Mouse (Mus musculus) liver (tissue): Measurements from ENCODE around the gene Phactr3.
A peak's percentile ranks its signal among the peaks of the same experiment; 100 is the strongest.
"Not testable (repeated sequence)": the region's sequence is repeated elsewhere in the genome, so short reads cannot be mapped to it uniquely, and the experiment has no call there.

Source experiments
- DNase-seq: peaks from one replicate; pipeline ENCODE4 v3.0.0-alpha.2; 2020; ENCODE audit warnings: mixed read lengths

Phactr3 gene

DNA sequence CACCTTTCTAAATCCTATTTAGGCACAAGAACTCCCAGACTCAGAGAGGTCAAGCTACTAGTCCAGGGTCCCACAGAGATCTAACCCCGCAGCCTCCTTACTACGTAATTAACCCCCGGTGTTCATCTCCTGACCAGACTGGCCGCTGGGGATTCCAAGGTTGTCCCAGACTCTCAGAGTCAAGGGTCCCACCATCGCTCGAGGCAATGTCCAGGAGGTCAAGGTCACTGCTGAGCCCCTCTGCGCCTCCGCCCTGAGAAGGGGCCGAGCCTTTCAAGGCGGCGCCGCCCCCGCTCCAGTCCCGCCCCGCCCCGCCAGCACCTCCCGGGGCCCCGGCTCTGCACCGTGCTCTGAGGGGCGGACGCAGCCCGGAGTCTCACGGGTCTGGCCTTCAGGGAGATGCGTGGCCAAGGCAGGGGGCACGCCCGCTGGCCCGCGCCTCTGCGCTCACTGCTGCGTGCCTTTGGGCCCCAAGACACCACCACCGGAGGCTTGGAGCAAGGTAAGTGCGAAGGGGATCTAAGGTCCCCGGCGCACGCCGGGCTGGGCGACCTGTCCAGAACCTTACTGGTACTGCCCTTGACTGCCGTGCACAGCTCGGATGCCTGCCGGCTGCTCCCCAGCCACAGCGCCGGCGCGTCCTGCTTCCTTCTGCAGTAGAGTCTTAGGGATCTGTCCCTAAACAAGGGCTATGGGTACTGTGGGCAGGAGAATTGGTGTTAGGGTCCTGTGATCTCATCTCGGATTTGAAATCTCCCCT lies at the start of gene Phactr3:
TSS of gene Phactr3 (plus strand) at position 175 of the 760 bp plus-strand sequence.
- DNase-seq, result no peak

DNA sequence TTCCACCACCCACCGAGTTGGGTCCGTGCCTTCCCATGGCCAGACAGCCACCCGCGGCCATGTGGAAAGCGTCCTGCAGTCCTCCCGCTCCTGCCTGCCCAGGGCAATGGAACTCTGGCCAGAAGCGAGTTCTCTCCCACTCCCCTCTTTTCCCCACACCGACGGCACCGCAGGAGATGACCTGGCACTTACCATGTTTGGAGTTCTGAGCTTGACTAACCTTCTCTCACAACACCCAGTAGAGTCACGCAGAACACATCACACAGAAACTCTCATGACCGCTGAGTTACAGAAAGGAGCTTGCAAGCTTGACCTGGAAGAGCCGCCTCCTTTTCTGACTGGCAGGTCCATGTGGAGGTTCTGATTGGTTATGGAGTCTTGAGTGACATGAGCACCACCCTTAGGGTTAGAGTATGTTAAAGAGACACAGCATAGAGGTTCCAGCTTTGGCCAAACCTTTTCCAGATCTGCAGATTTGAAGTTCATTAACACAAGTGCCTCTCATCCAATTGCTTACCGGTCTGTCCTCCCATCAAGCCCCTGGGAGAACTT lies 40.5 kb upstream of the Phactr3 start, which contains the start of gene Zfp931:
TSS of gene Zfp931 (minus strand) at position 311 of the 552 bp plus-strand sequence.
- not testable (repeated sequence) for DNase-seq

DNA sequence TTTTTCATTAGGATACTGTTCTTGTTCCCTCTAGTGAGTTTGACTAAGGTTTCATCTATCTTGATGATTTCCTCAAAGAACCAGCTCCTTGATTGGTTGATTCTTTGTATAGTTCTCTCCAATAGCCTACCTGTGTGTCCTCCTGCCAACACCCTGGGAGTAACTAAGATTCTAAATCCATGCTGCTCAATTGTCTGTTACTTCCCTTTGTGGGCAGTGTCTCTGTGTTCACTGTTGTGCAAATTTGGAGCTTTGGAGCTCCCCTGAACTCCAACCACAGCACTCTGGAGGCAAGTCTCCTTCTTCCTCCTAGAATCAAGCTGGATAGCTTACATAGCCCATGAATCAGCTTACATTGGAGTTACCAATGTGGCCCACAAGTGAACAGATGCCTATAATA lies 29.2 kb upstream of the Phactr3 start:
- no peak for DNase-seq

DNA sequence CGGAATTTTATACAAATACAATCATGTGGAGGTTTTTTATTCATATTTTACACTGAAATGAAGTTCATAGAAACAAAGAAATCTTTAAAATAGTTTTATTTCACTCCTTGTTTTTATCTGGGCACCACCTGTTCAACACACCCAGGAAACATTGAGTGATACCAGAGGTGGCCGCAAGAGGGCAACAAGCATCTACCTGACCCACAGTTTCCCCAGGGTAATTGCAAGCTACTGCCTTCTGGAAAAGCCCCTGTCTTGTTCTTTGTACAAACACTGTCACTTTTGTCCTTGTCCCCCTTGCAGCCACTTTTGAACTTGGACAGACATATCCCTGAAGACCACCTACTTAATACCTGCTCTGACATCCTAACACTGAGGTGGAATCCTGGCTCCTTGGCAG lies 20.8 kb upstream of the Phactr3 start:
- peak; percentile 34 for DNase-seq

DNA sequence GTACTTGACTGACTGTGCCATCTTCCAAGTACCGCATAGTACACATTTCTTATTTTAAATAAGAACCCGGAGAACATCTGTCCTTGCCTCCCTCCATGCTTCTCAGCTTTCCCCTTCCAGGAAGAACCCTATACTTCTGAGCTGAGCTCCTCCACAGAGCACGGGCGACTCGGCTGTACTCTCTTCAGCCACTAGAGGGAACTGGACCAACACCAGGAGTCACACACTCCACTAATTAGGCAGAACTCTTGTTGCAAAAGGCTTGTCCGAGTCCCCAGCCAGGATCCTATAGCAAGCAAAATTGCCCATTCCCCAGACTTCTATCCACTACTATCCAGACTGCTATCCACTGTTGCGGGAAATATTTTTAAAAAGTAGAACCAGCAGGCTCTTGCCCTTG lies 16.8 kb upstream of the Phactr3 start:
- peak; percentile 24 for DNase-seq

DNA sequence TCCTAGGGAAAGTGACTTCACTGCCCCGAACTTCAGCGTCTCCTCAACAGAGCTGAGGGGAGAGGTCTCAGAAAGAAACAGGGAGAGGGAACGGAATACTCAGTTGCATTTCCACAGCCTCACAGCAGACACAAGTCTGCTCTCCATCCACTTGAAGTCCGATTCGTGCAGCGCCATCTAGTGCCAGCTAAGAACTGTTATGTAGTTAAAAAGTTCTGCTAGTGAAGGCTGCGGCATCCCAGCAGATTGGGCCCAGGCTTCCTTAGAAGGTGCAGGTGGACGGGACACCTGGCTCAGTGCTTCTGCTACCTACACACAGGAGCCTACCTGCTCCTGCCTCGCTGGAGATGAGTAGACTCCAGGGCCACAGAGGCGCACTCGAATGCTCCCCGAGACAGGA lies 829 bp upstream of the Phactr3 start:
- DNase-seq, result peak; percentile 46

DNA sequence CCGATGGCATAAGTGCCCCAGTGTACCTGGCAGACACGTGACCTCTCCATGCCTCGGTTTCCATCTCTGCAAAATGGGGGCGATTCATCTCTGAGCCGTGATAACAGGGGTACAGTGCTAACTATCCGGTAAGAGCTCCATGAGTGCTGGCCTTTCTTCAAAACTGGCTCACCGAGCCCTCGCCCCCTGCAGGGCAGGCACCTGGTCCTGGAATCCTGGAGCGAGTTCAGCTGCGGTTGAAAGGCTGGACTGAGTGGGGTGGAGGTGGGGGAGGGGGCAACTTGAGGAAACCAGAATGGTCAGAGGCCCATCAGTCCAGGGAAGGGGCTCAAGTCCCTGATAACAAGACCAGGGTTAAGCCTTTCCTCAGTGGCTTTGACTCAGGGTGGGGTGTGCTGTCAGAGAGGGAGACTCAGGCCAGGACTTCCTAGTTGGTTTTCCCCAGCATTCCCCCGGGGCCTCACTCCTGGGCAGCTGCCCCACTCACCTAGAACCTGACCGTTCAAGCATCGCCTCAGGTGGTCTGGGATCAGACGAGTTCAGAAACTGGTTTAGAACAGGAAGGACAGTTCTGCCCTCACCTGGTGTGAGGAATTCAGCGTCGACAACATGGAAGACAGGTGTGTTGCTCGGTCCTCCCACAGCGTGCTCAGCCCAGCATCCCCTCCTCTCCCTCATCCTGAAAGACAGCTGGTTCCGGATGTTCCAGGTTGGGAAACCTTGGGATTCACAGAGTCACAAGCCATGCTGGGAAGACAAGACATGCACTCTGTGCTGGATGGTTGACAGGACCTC lies 983 bp downstream of the Phactr3 start:
- no peak for DNase-seq

DNA sequence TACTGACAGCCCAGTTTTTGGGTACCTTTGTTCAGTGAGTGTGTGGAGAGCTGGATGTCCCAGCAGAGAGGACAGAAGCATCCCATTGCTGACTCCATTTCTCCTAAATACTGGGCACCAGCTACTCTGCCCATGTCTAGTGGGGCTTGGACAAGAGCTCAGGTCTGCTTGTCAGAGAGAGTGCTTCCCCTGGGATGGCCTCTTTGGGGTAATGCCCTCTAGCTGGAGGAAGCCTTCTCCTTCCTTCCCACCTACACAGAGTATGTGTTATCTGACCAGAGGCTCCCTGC lies 1.5 kb downstream of the Phactr3 start:
- no peak for DNase-seq

DNA sequence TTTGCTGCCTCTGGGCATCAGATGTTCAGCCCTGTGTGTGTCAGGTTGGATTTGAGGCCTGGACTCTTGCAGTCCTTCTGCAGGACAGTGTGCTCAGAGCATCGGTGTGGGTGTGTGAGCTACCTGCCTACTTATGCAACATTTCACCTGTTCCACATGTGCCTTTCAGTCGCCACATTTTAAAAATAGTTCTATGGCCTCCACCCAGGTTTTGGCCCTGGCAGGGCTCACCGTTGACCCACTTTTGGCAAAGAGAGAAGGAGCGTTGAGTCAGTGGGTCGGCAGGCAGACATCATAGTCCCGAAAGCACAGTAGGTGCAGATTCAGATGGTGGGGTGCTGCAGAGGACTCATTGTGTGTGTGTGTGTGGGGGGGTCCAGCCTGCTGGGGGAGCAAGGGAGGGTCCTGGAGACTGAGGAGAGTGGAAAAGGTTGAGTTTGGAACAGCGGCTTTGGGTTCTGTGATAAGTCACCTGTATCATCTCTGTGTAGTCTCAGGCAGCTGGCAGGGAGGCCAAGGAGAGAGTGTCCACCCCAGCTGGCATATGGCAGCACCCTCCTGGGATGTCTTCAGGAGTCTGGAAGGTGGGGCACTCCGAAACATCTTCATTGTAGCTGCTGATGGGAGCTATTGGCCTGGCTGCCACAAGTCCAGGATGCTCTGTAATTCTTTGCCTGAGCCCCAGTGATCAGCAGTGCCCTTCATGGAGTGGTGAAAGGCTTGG lies 2.0 kb downstream of the Phactr3 start:
- DNase-seq, result no peak

DNA sequence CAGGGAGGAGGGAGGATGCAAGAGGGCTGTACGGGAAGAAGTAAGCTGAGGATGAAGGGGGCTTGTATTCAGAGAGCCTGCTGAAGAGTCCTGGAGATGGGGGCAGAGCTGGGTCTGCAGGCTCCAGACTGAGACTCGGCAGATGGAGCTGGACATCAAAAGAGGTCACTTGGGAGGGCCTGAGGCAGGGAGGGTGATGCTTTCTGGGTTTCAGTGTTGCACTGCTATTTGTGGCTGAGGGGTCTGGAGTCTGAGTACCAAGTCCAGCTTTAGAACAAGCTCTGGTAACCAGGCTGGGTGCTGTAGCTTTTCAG lies 2.6 kb downstream of the Phactr3 start:
- DNase-seq, result no peak

DNA sequence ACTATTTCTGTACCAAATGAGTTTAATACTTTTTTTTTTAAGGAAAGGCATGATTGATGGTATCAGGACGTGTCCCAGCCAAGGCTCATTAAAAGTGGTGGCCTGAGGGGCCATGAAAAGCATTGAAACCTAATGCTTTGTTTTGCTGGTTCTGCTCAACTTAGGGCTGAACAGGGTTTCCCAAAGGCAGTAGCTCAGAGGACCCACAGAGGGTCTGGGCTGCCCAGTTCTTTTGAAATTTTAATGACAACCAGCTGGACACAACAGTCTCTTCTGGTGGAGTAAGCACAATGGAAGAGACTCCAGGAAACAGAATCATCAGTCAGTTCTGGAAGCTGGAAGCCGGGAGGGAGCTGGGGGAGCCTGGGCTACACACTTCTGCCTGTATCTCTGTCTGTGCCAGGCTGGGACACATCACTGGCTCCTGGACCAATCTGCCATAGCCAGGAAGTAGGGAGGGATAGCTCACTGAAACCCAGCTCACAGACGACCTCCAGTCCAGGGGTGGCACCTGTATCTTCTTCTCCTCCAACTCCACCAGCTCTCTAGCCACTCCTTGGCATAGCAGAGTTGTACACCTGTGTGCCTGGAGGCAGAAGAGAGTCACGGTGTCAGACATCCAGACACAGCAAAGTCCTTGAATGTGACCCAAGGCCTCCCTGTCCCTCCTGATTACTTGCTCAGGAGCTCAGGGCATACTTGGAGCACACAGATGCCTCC lies 3.3 kb downstream of the Phactr3 start:
- no peak for DNase-seq

DNA sequence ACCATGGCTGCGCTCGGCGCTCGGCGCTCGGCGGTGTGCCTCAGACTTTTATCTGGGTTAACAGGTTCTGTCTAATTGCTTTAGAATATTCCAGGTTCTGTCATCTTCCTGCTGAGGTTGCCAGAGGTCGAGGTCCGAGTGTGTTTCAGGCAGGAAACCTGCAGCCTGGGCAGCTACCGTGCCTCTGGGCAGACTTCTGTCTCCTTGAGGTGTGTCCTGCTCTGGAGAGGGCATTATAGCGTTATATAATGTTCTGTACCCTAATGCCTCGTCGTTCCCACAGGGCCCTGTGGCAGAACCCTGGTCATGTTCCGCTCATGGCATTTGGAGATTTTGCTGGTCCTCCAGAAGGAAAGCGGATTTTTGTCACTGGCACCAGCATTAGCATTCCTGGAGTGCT lies 4.7 kb downstream of the Phactr3 start:
- DNase-seq, result no peak

DNA sequence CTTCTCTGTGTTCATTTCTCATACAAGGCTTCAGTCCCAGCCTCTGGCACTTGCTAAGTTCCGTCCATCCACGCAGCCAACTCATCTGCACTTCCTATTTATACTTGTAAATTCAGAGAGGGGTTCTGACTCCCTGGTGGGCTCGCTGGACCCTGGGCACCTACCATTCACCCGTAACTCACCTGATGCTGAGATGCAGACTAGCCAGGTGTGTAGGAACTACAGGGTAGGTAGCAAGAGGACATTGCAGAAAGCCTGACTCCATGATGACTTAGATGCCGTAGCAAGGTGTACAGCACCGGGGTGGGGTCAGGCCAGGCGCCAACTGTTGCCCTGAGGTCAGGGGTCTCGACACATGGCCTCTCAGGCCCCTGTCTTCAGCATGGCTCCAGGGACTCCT lies 6.7 kb downstream of the Phactr3 start:
- DNase-seq, result no peak

DNA sequence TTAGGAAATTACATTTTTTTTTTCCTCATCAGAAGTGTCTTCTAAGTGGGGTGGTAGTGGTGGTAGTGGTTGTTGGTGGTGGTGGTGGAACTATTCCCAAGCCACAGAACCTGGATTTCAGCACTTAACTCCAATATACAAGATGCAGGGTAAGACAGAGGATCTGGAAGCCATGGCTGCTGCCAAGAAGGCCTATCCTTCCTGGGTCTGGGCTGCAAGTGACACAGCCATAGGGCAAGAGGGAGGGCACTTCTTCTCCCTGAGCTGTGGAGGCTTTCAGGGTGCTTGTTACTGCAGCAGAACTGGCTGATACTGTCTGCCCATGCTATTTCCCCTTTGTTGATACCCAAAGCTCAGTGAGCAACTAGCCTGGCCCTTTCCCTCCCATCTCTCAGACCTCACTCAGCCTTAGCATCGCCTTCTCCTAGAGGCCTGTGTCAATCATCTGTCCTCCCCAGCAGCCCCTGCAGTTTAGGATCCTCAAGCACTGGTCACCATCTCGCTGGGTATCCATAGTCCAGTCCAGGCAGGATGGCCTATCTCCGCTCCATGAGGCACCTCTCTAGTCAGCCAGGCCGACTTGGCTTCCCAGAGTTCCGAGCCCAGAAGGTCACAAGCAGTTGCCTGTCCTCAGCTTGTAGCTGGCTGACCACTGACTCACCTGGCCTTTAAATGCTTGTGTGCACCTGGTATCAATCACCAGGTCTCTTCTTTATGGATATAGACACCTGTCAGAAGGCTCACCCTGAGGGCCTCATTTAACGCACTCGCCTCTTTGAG lies 7.5 kb downstream of the Phactr3 start:
- DNase-seq, result no peak

DNA sequence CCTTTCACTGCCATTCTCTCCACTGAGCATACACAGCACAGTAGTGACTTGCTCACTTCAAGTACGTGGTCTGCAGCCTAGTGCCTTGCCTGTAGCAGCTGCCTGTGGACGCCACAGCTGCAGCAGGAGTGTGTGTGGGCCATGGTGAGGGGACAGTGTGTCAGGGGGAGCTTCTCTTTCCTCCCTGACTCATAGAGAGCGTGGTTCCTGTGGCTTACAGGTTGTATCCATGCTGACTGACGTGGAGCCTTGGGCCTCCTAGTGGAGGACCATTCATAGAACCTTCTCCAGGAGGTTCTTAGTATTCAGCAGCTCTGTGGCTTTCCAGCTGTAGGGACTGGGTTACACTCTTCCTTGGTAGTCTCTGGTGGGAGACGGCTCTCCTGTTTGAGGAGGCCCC lies 9.8 kb downstream of the Phactr3 start:
- DNase-seq, result no peak

DNA sequence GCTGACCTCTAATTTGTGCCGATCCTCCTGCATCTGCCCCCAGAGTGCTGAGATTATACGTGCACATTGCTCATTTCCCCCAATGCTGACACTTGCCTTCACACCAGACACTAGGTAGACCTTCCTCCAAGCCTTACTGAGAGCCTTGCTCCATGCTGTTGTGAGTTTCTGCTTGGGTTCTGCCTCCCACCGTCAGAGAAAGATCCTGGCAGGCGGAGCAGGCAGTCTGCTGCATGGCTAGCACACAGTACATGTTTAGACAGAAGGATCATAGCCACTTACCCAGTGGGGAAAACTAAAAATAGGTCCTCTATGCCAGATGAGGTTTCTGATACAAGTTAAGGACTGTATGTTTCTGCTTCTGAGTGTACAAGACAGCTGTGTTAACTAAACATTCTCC lies 10.4 kb downstream of the Phactr3 start:
- DNase-seq, result no peak

DNA sequence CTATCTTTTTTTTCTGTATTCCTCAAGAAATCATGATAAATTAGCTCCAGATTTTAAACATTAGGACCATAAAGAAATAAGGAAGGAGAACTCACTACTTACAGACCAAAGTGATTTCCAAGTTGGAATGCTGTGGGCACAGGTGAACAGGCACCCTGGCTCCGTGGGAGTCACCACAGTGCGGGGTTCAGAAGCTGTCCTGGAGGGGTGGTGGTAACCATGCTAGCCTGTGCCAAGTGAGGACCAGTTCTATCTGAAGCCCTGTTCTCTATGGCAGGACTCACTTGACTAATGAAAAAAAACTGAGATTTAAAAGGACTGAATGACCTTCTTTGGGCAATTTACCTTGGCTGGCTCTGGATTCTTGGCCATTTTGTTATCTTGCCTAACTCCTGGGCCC lies 10.9 kb downstream of the Phactr3 start:
- no peak for DNase-seq

DNA sequence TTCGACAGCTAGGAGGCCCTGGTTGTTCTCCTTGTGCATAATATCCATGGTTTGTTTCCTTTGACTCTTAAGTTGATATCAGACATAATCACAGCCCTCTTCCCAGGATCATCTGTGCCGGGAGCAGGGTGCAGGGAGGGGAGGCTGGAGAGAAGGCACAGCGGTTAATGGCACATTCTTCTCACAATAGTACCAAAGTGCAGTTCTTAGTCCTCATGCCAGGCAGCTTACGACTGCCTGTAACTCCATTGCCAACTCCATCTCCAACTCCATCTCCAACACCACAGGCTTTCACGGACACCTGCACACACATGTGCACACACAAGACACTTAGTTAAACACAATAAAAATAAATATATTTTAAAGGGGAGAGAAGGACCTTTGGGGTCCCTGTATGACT lies 11.8 kb downstream of the Phactr3 start:
- no peak for DNase-seq

DNA sequence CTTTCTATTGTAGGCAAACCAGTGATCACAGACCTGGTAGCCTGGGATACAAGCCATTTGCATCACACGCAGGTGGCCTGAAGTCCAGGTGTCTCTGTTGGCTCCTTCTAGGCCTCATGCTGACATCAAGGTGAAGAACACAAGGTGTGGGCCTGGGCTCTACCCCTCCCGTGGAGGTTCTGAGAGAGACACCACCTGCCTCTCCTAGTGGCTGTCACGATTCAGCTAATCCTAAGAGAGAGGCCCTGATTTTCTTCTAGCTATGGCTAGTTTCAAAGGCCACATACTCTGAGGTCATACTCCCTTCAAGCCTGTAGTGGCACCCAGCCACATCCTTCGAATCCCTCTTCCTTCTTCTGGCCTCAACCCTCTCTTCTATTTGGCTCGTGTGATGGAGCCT lies 12.2 kb downstream of the Phactr3 start:
- no peak for DNase-seq

DNA sequence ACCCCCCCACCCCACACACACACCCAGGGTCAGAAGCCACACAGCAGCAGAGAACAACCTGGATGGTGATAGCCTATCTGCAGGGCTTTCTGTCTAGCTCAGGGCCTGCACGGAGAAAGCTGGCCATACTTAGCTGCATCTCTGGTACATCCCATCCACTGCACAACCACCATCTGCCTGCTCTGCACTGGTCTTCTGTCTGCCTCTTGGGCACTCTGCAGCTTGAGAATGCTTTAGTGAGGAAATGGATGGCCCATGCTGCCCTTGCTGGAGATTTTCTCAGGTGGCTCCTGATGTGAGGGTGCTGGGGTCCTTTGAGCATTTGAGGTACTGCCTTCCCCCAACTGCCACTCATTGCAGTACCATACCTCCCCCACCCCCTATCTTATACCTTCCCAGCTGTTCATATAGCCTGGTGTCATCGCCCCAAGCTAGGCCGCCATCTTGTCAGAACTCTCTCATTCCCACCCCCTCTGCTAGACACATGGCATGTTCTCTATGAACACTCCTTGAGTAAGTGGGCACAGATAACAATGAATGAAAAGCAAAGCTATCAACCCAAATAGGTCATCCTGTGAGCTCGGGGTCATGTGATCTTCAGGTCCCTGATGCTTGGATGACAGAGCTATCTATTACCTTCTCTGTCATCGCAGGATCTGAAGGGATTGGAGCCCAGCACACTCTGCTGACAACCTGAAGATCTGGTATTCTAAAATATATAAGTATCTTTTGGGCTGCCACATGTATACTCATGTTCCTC lies 13.0 kb downstream of the Phactr3 start:
- DNase-seq, result no peak

DNA sequence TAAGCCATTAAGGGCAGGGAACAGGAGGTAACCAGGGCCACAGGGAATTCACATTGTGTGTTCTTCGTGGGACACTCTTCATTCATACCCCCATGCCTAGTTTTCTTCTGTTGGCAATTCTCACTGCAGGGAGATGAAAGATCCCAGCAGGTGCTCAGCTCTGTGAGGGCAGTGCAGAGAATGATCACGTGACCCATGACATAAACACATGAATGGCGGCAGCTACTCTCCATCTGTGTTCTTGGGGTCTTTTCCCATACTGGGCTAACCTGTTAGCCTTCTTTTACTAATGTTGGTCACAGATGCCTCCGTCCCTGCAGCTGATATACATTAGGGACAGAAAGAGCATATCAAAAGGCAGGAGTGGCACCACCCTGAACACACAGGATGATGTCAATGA lies 16.9 kb downstream of the Phactr3 start:
- DNase-seq, result no peak
